Mouse (Mus musculus) heart, embryonic 14.5 days (tissue): ENCODE results near the gene Swap70. TPM values are rescaled to one million over a fixed set of nuclear protein-coding genes. Genes with fewer than 3 reads are reported as not detected.

Experiments
- ATAC-seq: fragments of 200-750 bp; cut with Nextera tagmentation; 2 replicates; pipeline ENCODE4 v1.8.0; 2017; ENCODE audit warnings: low read depth, moderate TSS enrichment; ENCODE audit not compliant: insufficient number of reproducible peaks, insufficient read depth, low FRiP score
- H3K27ac ChIP-seq, 2 experiments: fragments of 200-500 bp in 1 of 2; fragments of 300-500 bp in 1 of 2; sonication (generic) in 1 of 2; replicated peaks in 1 of 2; 2 replicates each; pipeline ENCODE4 v1.5.1; 2012 to 2014; ENCODE audit warnings: low read depth in 2 of 2, low read length in 2 of 2, control low read depth in 1 of 2, mild to moderate bottlenecking in 1 of 2, mixed read lengths in 1 of 2; ENCODE audit not compliant: control insufficient read depth in 1 of 2, insufficient read depth in 1 of 2
- H3K27me3 ChIP-seq: fragments of 300-500 bp; sonication (generic); 2 replicates; pipeline ENCODE4 v1.6.1; 2014; ENCODE audit warnings: mild to moderate bottlenecking, low read length, control low read depth; ENCODE audit not compliant: control insufficient read depth, insufficient read depth
- H3K36me3 ChIP-seq: fragments of 300-500 bp; sonication (generic); 2 replicates; pipeline ENCODE4 v1.6.1; 2014; ENCODE audit warnings: mild to moderate bottlenecking, control low read depth, low read length, mixed read lengths; ENCODE audit not compliant: control insufficient read depth, insufficient read depth
- H3K4me1 ChIP-seq, 2 experiments: fragments of 200-500 bp in 1 of 2; fragments of 300-500 bp in 1 of 2; sonication (generic) in 1 of 2; 2 replicates each; pipeline ENCODE4 v1.6.1; 2012 to 2014; ENCODE audit warnings: low read length in 2 of 2, control low read depth in 1 of 2, mixed read lengths in 1 of 2; ENCODE audit not compliant: control insufficient read depth in 2 of 2, insufficient read depth in 2 of 2
- H3K4me2 ChIP-seq: fragments of 300-500 bp; sonication (generic); 2 replicates; pipeline ENCODE4 v1.6.1; 2014; ENCODE audit warnings: mild to moderate bottlenecking, low read length
- H3K4me3 ChIP-seq, 2 experiments: fragments of 200-500 bp in 1 of 2; fragments of 300-500 bp in 1 of 2; sonication (generic) in 1 of 2; 2 replicates each; pipeline ENCODE4 v1.5.1; 2012 to 2014; ENCODE audit warnings: low read length in 2 of 2, mild to moderate bottlenecking in 2 of 2, control low read depth in 1 of 2, low read depth in 1 of 2, moderate library complexity in 1 of 2; ENCODE audit not compliant: control insufficient read depth in 1 of 2, insufficient read depth in 1 of 2
- H3K9ac ChIP-seq: fragments of 300-500 bp; sonication (generic); 2 replicates; pipeline ENCODE4 v1.6.1; 2014; ENCODE audit warnings: mild to moderate bottlenecking, low read length
- H3K9me3 ChIP-seq: fragments of 300-500 bp; sonication (generic); 2 replicates; pipeline ENCODE4 v1.6.1; 2016; ENCODE audit warnings: low read length, control low read depth; ENCODE audit not compliant: control insufficient read depth
- WGBS: fragments of 180-500 bp; shearing (Covaris S2); extraction: QIAGEN DNeasy Blood & Tissue Kit; methylation state at CpG from one replicate; pipeline ENCODE4 v1.1.7; 2014; 5-methylcytosine and 5-hydroxymethylcytosine counted together
- polyA plus RNA-seq: library from polyadenylated mRNA; unstranded; fragments of >200 nt; fragmentation: Nextera tagmentation; extraction: Ambion mirVana; gene quantifications from 2 replicates; pipeline ENCODE4 v1.2.1, GENCODE M21; 2014

The Swap70 gene
- polyA plus RNA-seq, 1 experiment from 2014 or later = 19.0 TPM

DNA sequence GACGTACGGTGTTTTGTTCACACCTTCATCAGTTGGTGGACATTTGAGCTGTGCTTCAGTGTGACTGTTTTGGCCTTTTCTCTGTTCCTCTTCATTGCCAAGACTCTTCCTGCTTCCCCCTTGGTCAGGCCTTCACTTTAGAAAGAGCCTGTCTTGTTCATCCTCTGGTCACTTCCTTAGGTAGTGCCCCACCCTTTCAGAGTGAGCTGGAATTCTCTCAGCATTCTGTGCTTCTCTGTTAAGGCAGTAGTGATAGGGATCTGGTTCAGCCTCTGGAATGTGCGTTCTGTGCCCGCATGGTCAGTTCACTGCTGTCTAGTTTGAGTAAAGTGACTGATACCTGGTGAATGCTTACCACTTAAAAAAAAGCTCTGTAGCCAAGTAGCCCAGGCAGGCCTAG lies 27.2 kb downstream of the Swap70 start:
- peaks cover 14% of the 10 kb centered on the region; the same call in 1 of the 2 replicates for H3K36me3 ChIP-seq
- no peak overlapping the region for H3K9ac ChIP-seq
- no peaks in the 10 kb centered on the region for H3K9me3 ChIP-seq
- no peak overlapping the region for H3K27ac ChIP-seq
- H3K4me2 ChIP-seq = no peak overlapping the region
- peaks cover 8 to 20% of the 10 kb centered on the region in 2 experiments for H3K4me1 ChIP-seq
- 62% methylated on average over 4 of the region's 4 CpGs for WGBS
- no peaks in the 10 kb centered on the region for H3K27me3 ChIP-seq
- H3K4me3 ChIP-seq = no peak overlapping the region
- ATAC-seq = no peak

DNA sequence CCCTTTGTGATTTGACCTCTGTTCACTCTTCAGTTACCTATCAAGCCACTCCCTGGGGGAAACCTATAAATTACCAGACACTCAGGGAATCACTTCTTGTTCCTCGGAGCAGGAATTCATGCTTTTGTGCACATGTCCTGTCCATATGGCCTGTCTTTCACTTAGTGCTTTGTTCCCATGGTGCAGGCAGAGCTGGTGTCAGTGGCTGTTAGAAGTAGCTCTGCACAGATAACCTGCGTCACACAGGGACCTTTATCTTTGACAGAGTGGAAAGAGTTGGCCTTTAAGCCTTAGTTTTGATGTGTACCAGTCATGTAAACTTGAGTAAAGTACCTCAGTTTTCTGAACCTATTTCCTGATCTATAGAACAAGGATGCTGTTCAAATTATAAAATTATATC lies 32.4 kb downstream of the Swap70 start:
- 20% methylated on average over 2 of the region's 2 CpGs for WGBS
- 0 out of 4 replicates have a peak overlapping the region, but pooled peaks of 1 of the 2 experiments have one; percentile 19 for H3K27ac ChIP-seq
- H3K27me3 ChIP-seq = no peaks in the 10 kb centered on the region
- peaks cover 7 to 25% of the 10 kb centered on the region in 2 experiments; a peak in 3 of 4 replicates for H3K4me1 ChIP-seq
- H3K4me2 ChIP-seq = no peak overlapping the region
- no peak for ATAC-seq
- H3K4me3 ChIP-seq = no peak overlapping the region
- no peaks in the 10 kb centered on the region for H3K9me3 ChIP-seq
- no peak overlapping the region for H3K9ac ChIP-seq
- peaks cover 14% of the 10 kb centered on the region; the same call in 1 of the 2 replicates for H3K36me3 ChIP-seq

GRCm38 (mm10) chr7:110254395-110254794 lies 32.9 kb downstream of the Swap70 start:
- peaks cover 14% of the 10 kb centered on the region; the same call in 1 of the 2 replicates for H3K36me3 ChIP-seq
- H3K4me3 ChIP-seq = no peak overlapping the region
- peaks cover 6 to 25% of the 10 kb centered on the region in 2 experiments; a peak in 3 of 4 replicates for H3K4me1 ChIP-seq
- H3K27ac ChIP-seq = 0 out of 4 replicates have a peak overlapping the region, but pooled peaks of 1 of the 2 experiments have one; percentile 19
- no peaks in the 10 kb centered on the region for H3K27me3 ChIP-seq
- H3K9me3 ChIP-seq = no peaks in the 10 kb centered on the region
- no peak overlapping the region for H3K4me2 ChIP-seq
- no peak overlapping the region for H3K9ac ChIP-seq
- ATAC-seq = no peak
- 70% methylated on average over 5 of the region's 5 CpGs for WGBS

GRCm38 (mm10) chr7:110257059-110257458 lies 35.5 kb downstream of the Swap70 start:
- no peak for ATAC-seq
- Histone ChIP-seq H3K27ac (peak overlapping the region in 1 of 2 experiments; percentile 29; a peak in 1 of 4 replicates), H3K36me3 (peaks cover 14% of the 10 kb centered on the region; the same call in 1 of the 2 replicates), H3K4me3 (no peak overlapping the region), H3K4me2 (no peak overlapping the region), H3K4me1 (peaks cover 10 to 44% of the 10 kb centered on the region in 2 experiments), H3K27me3 (no peaks in the 10 kb centered on the region), H3K9ac (no peak overlapping the region), H3K9me3 (no peaks in the 10 kb centered on the region)
- 68% methylated on average over 2 of the region's 2 CpGs for WGBS

DNA sequence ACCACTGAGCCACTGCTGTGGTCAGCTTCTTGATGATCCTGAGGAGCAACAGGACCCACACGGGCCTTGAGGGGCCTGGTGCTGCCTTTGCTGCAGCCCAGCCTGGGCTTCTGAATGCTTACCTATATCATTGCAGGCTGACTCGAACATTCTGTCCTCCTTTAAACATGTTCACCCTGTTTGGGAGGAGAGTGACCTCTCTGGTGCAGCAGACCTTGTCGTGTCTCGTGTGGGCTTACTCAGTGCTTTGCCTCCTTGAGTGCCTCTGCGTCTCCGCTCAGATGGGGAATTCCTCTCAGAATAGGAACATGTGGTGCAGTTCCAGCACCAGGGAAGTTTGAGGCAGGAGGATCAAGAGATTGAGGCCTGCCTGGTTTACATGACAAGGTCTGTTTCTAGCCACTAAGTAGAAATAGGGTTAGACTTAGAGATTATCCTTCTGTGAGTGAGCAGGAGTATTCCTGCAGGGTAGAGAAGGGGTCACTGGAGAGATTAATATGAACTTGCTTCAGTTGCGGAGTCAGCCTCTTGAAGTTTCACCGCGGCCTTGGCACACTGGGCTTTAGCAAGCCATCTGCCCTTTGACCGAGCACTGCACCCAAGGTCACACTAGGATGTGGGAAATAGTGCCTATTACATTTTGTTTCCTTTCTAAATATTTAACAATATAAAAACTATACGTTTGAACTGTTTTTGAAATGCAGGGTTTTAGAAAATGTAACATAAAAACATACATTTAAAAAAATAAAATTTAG lies 36.9 kb downstream of the Swap70 start:
- H3K27me3 ChIP-seq = no peaks in the 10 kb centered on the region
- peaks cover 12 to 53% of the 10 kb centered on the region in 2 experiments for H3K4me1 ChIP-seq
- no peak overlapping the region for H3K9ac ChIP-seq
- ATAC-seq = no peak
- 68% methylated on average over 11 of the region's 11 CpGs for WGBS
- H3K27ac ChIP-seq = 0 out of 4 replicates have a peak overlapping the region, but pooled peaks of 1 of the 2 experiments have one; percentile 6
- H3K9me3 ChIP-seq = no peaks in the 10 kb centered on the region
- H3K4me3 ChIP-seq = no peak overlapping the region
- no peak overlapping the region for H3K4me2 ChIP-seq
- peaks cover 5% of the 10 kb centered on the region; the same call in 1 of the 2 replicates for H3K36me3 ChIP-seq

GRCm38 (mm10) chr7:110259966-110260711 lies 38.6 kb downstream of the Swap70 start:
- H3K4me1 ChIP-seq = peaks cover 12 to 42% of the 10 kb centered on the region in 2 experiments
- H3K27me3 ChIP-seq = no peaks in the 10 kb centered on the region
- WGBS = 59% methylated on average over 4 of the region's 4 CpGs
- peaks cover 7% of the 10 kb centered on the region; the same call in 1 of the 2 replicates for H3K36me3 ChIP-seq
- H3K4me3 ChIP-seq = no peak overlapping the region
- no peak for ATAC-seq
- H3K4me2 ChIP-seq = no peak overlapping the region
- H3K9ac ChIP-seq = no peak overlapping the region
- H3K27ac ChIP-seq = peak overlapping the region; percentile 80 to 84
- no peaks in the 10 kb centered on the region for H3K9me3 ChIP-seq

DNA sequence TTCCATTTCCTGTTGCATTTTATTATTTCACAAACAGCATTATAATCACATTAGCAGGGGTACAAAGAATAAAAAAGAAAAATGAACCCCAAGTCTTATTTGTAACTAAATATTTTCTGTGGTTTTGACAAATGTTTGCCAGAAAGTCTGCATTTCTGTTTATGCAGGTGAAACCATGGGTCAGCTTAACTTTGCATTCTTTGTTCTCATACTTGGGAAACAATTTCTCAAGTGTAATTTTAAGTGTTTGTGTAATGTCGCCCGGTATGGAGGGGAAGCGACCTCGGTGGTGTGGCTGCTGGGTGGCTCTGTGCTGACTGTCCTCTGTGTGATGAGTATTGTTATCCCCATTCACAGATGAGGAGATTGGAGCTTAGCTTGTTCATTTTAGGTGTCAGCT lies 40.3 kb downstream of the Swap70 start:
- Histone ChIP-seq H3K27ac (no peak overlapping the region), H3K4me1 (peaks cover 12 to 45% of the 10 kb centered on the region in 2 experiments), H3K4me3 (no peak overlapping the region), H3K27me3 (no peaks in the 10 kb centered on the region), H3K9ac (no peak overlapping the region), H3K4me2 (no peak overlapping the region), H3K36me3 (0 out of 2 replicates have a peak, but pooled peaks cover 2% of the 10 kb centered on the region), H3K9me3 (no peaks in the 10 kb centered on the region)
- 63% methylated on average over 4 of the region's 4 CpGs for WGBS
- no peak for ATAC-seq
